Mouse (Mus musculus) left cerebral cortex, adult 8-10 months (tissue): Measurements from ENCODE around the gene Rtn3. TPM values are rescaled to one million over a fixed set of nuclear protein-coding genes. Genes with fewer than 3 reads are reported as not detected.
A peak's percentile ranks its signal among the peaks of the same experiment; 100 is the strongest.

Experiments
- DNase-seq, 2 experiments: peaks; one replicate each; pipeline ENCODE4 v3.0.0; 2022; ENCODE audit warnings: low spot score in 2 of 2
- total RNA-seq, 4 experiments: library from RNA; stranded (reverse); gene quantifications; 2 replicates each; pipeline ENCODE4 v1.2.4; 2022

The Rtn3 gene
- total RNA-seq, 4 experiments from 2014 or later = 773 to 859 (median 828) TPM

DNA sequence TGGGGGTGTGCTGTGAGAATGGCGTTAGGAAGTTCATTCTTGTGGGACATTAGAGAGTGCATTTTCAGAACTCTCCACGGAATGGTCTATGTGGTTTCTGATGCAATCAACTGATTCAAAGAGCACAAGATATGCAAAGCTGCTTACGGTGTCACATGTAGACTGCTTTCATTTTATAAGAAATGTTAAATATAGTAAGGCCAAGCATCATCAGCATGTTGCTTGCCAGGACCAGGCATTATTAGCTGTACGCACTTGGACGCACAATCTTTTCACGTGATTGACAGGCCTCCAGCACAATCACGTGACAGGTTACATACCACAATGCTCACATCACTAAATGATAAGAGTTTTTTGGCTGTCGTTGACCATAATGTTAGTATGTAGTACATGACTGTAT, 4.6 kb upstream of the Rtn3 start:
- DNase-seq = no peak

DNA sequence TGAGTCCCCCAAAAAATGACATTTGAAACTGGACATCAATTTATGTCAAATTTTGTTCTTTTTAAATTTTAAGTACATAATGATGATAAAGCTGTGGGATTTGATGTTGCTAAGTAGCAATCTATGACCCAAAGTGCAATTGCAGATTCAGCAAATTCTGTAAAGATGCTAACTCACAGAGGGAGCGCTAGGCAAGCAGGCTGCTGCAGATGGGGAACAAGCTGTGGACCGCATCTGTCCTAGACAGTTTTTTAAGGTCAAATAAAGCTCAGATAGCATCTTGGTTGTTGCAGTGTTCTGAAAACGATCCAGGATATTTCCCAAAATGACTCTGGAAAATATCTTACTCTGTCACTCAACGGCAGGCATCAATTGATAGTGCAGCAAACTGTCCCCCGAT, 995 bp upstream of the Rtn3 start:
- DNase-seq = no peak

DNA sequence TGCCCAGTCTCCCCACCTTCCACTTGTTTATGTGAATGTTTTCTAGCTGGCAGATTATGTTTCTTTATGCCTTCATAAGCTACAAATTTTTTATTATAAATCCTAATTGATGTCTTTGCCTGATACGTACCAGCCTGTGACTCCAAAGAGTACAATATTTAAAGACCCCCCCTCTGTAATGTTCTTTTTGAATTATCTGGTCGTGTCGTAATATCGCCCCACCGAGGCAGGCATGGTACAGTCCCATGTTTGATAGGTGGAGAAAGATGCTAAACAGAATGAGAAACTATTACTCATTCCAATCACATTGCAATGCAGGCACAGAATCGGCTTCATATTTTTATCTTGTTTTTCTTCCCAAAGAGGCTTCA, 416 bp upstream of the Rtn3 start:
- peak in 1 of 2 experiments; percentile 66 for DNase-seq

DNA sequence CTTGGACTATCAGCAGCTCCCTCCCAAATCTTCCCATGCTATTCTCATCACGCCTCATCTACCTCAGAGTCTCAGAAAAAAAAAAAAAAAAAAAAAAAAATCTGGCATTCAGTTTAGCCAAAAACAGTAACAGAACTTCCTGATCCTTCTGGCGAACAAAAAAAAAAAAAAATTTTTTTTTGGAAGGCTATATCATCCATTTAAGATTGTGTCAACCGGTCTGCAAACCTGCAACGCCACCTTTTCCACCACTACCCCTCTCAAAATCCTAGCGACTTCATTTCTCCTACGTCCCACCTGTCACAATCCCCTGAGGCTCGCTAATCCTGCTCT, 849 bp downstream of the Rtn3 start:
- no peak for DNase-seq

DNA sequence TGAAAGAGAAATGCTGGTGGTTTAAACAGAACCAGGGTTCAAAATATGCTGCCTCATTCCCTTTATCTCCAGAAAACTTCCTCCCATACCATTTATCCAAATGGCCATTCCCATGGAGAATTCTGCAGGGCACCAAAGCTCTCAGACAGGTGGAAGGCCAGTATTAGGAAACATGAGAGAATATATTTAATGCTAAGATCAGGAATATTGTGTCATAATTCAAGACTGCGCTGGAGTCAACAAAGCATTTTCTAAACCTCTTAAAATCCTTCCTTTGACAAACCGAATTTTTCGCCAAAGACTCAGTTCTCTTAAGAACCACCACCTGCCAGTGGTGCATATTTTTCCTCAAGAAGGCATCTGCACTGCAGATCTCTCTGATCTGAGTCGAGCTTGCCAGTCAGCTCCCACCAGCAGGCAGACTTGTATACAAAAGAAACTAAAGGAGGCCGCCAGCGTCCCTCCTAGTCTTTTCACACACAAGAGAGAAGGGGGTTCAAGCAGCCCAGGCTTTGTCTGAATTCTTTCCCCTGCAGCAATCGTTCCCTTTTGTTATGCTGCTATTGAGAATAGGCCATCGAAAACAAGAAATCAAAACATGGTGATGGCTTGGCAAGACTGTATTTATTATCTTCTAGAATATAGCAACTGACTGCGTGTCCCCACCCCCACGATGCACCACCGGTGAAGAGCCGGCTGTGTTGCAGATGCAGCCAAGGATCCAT, 1.4 kb downstream of the Rtn3 start:
- peak; percentile 26 to 51 for DNase-seq

DNA sequence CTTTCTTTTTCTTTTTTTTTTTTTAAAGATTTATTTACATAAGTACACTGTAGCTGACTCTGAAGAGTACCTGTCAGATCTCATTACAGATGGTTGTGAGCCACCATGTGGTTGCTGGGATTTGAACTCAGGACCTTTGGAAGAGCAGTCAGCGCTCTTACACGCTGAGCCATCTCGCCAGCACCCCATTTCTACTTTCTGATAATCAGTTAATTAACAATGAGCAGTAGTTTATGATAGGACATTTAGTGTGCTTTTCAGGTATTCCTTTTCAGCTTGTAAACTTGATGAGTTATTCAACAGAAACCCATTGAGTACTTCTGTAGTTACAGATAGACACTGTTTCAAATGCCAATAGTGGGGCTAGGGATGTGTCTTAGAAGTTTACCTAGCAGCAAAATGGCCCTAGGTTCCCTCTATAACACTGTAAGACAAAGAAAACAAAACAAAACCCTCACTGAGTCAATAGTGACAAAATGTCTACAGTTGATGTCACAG, 3.3 kb downstream of the Rtn3 start:
- no peak for DNase-seq

DNA sequence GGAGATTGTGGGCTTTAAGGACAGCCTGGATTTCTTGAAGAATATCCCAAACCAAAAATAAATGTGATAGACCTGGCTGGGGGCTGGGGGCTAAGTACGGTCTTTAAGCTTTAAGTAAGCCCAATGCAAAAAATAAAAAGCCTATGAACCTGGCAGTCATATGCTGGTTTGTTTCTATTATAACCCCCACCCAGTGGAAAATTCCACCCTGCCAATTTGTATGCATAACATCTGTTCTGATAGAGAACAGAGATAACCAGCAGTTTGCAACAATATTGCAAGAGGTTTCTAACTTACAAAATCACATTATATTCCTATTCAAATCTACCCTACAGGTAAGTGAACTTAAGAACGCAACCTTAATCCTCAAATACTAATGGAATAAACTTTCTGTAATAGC, 12.4 kb downstream of the Rtn3 start:
- no peak for DNase-seq

DNA sequence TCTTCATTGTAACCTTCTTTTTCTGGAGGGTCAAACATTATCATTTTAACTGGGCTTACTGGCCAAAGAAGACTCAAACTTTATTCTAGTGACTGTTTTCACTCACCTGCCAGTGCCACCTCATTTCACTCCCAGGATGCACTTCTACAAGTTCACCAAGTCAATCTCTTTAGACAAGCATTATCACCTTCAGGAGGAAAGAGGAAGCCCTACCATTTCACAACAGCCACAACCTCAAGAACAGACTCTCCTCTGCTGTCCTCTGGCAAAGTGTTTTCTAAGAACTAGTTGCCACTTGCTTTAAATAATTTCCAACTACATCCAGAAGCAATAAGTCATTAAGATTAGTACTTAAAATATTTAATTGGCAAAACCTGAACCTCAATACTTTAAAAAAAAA, 15.2 kb downstream of the Rtn3 start:
- no peak for DNase-seq

DNA sequence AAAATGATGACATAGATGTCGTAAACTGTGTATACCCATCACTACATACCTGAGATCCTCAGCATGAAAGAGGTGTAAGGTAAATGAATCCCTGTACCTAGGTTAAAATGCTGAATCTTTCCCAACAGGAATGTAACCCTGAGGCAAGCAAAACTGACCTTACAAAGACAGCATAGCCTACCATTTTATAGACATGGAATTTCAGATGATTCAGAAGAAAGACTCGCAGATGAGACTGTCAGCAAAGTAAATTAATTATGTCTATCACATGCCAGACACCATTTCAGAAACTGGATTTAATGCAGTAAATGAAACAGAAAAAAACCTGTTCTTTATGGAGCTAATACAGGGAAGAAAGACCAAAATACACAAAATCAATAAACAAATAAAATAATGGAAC, 23.7 kb downstream of the Rtn3 start:
- DNase-seq = no peak

DNA sequence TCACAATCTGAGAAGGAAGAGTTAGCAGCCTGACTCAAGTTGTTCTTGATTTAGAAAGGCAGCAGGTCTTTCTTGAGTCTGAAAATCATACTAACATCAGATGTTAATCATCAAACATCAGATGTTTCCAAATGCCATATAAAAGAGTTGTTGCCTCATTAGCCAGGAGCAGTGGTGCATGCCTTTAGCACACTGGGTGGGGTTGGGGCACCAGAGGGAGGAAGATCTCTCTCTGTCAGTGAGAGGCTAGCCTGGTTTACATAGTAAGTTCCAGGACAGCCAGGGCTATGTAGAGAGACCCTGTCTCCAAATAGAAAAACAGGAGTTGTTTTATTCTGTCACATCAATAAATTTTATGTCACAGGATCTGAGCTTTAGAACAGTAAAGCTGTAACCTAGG, 24.2 kb downstream of the Rtn3 start:
- no peak for DNase-seq

DNA sequence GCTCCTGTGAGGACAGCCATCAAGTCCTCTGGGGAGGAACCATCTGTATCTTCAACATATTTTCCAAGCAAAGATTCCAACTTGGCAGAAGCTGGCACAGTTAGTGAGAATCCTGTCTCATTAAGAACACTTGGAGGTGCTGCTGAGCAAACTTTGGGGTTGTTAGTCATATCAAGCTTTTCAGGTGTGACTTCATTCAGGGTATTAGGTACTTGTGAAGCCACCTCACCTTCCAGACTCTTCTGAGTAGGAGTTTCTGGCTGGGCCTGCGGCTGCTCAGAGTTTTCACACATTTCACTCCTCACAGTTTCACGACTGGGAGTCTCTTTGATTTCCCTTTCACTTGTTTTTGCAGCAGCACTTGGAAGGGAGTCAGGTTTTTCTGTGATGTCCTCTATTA, 26.3 kb downstream of the Rtn3 start:
- no peak for DNase-seq

DNA sequence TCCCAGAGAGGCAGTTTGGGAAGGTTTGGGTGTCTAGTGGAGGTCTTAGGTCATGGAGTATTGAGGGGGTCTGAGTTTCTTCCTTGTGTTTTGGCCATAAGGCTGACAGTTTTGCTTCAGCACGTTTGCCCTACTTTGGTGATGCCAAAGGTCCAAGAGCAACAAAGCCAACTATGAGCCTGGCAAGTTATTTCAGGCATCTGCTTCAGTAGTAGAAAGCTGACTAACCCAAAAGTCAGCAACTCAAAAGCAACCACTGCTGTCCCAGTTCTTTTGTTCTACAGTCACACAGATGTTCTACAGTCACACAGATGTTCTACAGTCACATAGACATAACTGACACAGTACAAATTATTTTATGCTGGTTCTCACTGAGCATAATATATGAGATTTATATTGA, 37.5 kb downstream of the Rtn3 start:
- DNase-seq = no peak

DNA sequence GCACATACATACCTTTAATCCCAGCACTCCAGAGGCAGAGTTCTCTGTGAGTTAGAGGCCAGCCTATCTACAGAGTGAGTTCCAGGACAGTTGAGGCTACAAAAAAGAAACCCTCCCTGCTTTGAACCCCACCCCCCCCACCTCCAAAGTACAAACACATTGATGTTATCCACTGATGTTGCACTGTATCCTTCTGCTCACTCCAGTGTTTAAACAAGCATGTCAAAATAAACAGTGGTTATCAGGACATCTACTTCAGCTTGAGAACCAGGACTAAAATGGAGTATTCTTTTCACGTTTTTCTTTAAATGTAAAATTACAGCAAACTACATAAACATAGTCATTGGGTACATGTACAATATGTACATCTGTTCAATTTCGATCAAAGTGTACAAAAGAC, 38.0 kb downstream of the Rtn3 start:
- no peak for DNase-seq

DNA sequence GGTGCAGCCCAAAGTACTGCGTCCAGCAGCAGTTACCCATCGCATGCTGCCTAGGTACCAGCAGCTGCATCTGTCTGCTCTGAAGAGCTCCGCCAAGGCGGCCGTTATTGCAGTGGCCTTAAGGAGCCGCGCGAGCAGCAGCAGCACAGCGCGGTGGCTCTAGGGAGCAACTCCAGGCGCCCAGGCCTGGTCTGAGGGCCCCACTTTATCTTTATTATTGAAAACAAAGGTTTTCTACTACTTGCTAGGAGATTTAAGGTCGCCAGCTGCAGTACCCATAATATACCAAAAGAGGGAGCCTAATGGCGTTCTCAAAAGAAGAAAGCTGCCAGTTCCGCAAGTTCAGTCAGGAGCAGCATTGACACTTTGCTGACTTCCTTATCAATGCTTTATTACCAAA, 41.6 kb downstream of the Rtn3 start:
- no peak for DNase-seq

DNA sequence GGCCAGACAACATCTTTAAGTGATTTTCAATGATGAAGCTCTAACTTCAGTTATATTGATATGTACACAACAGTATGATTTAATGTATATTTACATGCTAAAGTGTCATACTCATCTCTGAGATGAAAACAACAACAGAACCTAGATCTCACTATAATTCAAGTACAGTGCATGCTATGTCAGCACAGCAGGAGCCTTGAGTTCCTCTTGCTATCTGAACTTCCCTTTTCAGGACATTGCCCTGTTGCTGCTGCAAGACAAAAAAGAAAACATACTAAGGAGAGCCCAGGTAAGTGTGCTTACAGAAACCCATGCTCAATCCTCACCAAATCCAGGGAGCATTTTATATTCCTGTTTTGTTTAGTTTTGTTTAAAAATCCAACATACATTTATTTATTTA, 44.8 kb downstream of the Rtn3 start:
- no peak for DNase-seq

DNA sequence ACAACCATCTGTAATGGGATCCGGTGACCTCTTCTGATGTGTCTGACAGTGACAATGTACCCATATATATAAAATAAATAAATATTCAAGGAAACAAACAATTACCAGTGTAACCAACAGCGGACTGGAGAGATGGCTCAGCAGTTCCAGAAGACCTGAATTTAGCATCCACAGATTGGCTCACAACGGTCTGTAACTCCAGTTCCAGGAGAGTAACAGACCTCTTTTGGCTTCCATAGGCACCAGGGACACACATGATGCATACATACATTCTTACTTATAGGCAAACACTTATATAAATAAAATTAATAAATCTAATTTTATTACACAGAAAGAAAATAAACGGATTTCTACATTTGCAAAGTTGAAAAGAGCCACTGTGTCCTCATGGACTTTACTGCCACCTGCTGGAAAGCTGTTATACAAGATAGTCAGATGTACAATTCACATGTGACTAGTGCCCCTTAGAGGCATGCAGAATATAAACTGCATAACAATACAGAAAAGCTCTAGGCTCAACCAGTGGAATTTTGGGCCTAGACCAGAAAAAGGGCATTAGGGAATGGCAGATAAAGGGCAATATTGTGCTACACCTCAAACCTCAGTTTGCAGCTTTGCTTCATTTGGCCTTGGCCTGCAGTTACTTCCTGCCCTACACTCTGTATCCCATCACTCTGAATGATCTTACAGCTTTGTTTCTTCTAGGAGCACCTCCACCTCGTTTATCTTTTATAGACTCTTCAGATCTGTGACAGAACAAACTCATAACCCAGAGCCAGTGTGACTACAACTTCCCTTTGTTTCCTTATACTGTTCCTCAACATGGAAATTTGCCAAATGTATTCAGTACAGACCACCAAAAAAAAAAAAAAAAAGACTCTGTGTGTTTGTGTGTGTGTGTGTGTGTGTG, 46.8 kb downstream of the Rtn3 start:
- DNase-seq = no peak

DNA sequence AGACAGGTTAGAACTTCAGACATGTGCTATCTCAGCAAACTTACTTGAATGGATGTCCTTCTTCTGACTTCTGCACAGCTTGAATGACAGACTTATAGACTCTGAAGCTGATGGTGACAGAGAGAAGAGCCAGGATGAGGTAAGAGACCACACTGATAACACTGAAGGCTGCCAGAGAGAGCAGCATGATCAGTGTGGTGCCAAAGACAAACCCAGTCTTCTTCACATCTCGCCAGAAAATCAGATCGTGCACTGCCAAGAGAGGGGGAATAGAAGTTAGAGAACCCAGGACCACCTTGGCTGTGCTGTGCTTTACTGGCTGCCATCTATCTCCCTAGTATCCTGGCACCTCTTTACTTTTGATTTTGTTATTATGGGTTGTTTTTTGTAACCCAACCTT, 48.2 kb downstream of the Rtn3 start:
- no peak for DNase-seq

DNA sequence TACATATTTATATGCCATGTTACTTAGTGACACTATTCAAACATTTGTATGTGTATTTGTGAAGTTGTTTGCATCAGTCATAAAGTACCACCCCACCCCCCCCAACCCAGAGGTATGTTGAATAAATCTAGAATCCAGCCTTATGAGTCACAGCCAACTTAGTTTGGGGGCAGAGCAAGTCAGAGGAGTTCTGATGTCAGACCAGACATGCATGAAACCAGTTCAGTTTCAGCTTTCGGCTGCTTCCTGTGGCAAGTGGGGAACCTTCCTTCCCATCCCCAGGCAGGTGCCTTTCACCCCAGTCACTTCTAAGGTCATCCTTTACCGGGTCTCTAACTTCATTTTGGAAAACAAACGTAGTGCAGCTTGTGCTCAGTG, 57.7 kb downstream of the Rtn3 start:
- no peak for DNase-seq

DNA sequence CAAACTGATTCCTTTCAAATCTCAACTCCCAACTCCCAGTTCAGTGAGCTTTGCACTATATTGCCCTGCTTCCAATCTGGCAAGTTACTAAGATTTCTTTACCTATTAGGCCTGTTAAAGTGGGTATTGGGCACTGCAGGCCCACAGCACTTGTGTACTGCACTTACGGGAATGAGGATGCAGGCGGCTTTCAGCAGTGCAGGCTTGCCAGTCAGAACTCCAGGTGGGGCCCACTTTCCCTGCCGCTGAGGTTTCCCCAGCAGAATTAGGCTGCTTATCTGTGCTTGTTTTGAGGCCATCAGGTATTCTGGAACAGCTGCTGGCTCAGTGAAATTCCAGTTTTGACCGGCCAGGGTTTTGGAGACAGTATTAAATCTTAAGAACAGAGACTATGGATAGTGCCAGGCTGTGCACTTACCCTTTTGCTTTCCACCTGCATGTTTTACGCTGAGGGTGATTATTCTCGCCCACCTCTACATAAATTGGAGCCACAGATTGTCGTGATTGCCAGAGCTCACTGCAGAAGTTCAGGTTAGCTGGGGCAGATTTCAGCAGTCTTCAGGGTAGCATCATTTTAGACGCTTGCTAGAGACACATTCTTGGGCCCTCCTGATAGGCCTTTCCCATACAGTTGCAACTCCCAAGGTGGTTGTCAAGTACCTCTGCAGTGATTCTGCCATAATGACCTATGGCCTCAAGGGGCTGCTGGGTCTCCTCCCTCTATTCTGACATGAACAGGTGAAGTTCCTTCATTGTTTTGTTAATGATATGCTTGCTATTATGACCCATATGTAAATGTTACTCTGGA, 58.3 kb downstream of the Rtn3 start:
- DNase-seq = peak in 1 of 2 experiments; percentile 38

DNA sequence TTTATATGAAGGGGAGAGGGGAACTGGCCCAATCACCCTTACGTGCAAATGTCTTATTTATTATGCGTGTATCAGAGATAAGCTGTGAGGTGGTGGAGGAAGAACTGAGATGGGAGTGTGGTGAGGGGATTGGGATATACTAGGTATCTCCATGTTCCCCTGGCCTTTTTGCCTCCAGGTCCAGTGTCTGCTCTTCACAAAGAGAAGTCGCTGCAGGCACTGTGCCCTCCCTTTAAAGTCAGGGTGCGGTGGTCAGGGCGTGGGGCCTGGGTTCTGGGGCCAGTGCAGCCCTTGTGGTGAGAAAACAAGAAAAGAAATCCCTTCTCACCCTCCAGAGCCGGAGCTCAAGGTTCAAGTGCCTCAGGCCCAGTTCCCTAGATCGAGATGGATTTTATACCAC, 59.0 kb downstream of the Rtn3 start:
- no peak for DNase-seq

DNA sequence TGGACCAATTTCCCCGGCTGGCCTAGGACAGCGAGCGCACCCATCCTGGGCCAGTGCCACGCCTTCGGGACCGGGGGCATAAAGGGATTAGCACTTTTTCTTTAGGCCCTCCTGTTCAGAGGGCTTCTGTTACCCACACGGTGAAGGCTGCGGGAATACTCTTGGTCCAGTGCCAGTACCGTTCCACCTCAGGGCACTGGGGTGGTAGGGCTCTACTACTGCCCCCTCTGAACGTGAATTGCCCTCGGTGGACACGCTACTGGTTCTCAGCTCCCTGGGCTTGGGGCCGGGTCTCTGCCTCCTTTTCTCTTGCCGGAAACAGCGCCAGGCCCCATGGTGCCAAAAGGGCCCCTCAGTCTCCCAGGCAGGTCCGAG, 59.4 kb downstream of the Rtn3 start:
- DNase-seq = no peak

DNA sequence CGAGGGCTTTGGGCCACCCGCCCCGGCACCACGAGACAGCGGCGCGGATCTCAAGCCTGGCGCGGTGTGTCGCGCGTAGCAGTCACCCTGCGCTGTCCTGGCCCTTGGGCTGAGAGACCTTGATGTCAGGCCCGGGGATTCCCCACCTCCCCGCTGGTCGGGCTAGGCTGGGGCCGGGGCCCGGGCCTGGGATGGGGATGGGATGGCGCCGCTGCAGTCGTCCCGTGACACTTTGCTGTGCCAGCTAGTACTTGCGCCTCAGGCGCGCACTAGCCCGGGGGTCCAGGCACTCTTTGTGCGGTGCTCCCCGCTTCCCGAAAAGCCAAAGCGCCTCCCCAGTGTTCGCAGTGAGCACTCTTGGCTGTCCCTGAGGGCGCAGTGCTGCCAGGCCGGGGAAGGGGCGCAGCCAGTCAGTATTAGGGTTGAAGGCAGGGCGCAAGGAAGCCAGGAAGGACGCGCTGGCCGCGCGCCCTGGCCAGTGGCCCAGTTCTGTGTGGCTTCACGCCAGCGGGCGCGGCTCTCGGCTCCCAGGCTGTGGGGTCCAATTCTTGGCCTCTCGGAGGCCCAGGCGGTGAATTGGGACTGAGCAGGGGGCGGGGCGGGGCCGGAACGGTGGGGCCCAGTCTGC, 59.9 kb downstream of the Rtn3 start:
- DNase-seq = peak; percentile 66 to 77
